In genomic region chr2:124505784-124506489, GRCm38 (mm10) we compare ENCODE assay signal across 17 mouse cellular contexts.
DNase-seq lines count a peak whose midpoint lies in the region; ATAC-seq lines count a peak whose summit lies in the region.
"Had no signal": no experiment of that assay in that cellular context is flagged by ENCODE, and none has a peak within 500 bp of the region (broad histone marks: within the 10 kb centered on the region; RNA-seq: fewer than 3 reads in every experiment).

No protein-coding gene starts in this region.

- no peak overlapping the region for H3K4me3 ChIP-seq in heart, embryonic 12.5 days
- H3K4me3 ChIP-seq in embryonic facial prominence, embryonic 11.5 days (ENCODE audit: low read depth, low read length): no peak overlapping the region
- no peak overlapping the region for H3K4me3 ChIP-seq in hindbrain, embryonic 16.5 days (ENCODE audit: low read length)
- H3K4me3 ChIP-seq in neural tube, embryonic 11.5 days (ENCODE audit: low read depth, low read length): no peak overlapping the region
- H3K4me3 ChIP-seq: heart, embryonic 15.5 days; megakaryocyte, embryonic 14.5 days had no signal

- H3K4me1 ChIP-seq in heart, embryonic 12.5 days (replicated peaks): no peaks in the 10 kb centered on the region
- H3K4me1 ChIP-seq in embryonic facial prominence, embryonic 11.5 days (ENCODE audit: control insufficient read depth, insufficient read depth, low read length): no peaks in the 10 kb centered on the region
- H3K4me1 ChIP-seq in hindbrain, embryonic 16.5 days (ENCODE audit: control insufficient read depth, insufficient read depth, low read depth, low read length): peaks cover 2% of the 10 kb centered on the region; the same call in 1 of the 2 replicates
- H3K4me1 ChIP-seq in neural tube, embryonic 11.5 days (ENCODE audit: control insufficient read depth, insufficient read depth, low read length): no peaks in the 10 kb centered on the region
- H3K4me1 ChIP-seq: heart, embryonic 15.5 days; megakaryocyte, embryonic 14.5 days had no signal

- H3K9ac ChIP-seq in heart, embryonic 12.5 days: no peak overlapping the region
- no peak overlapping the region for H3K9ac ChIP-seq in embryonic facial prominence, embryonic 11.5 days (replicated peaks; ENCODE audit: low read length)
- no peak overlapping the region for H3K9ac ChIP-seq in hindbrain, embryonic 16.5 days (ENCODE audit: low read depth, low read length)
- H3K9ac ChIP-seq in neural tube, embryonic 11.5 days (ENCODE audit: low read length): no peak overlapping the region
- H3K9ac ChIP-seq: heart, embryonic 15.5 days had no signal

- no peaks in the 10 kb centered on the region for H3K27me3 ChIP-seq in heart, embryonic 12.5 days (replicated peaks)
- H3K27me3 ChIP-seq in embryonic facial prominence, embryonic 11.5 days (ENCODE audit: control insufficient read depth, insufficient read depth, low read length): no peaks in the 10 kb centered on the region
- no peaks in the 10 kb centered on the region for H3K27me3 ChIP-seq in hindbrain, embryonic 16.5 days (replicated peaks; ENCODE audit: control insufficient read depth, insufficient read depth, low read length)
- no peaks in the 10 kb centered on the region for H3K27me3 ChIP-seq in neural tube, embryonic 11.5 days (ENCODE audit: control insufficient read depth, insufficient read depth, low read length)
- H3K27me3 ChIP-seq: heart, embryonic 15.5 days; megakaryocyte, embryonic 14.5 days had no signal

- no peak overlapping the region for H3K4me2 ChIP-seq in heart, embryonic 12.5 days
- H3K4me2 ChIP-seq in embryonic facial prominence, embryonic 11.5 days (ENCODE audit: low read depth, low read length): no peak overlapping the region
- H3K4me2 ChIP-seq in hindbrain, embryonic 16.5 days (ENCODE audit: low read length): no peak overlapping the region
- no peak overlapping the region for H3K4me2 ChIP-seq in neural tube, embryonic 11.5 days (ENCODE audit: low read depth)
- H3K4me2 ChIP-seq: heart, embryonic 15.5 days had no signal

- 68% methylated on average over 4 of the region's 4 CpGs for WGBS in heart, embryonic 12.5 days
- 17% methylated on average over 4 of the region's 4 CpGs for whole genome bisulfite sequencing in embryonic facial prominence, embryonic 11.5 days
- WGBS in hindbrain, embryonic 16.5 days: 19% methylated on average over 4 of the region's 4 CpGs
- 29% methylated on average over 4 of the region's 4 CpGs for WGBS in neural tube, embryonic 11.5 days

- H3K36me3 ChIP-seq in heart, embryonic 12.5 days: no peaks in the 10 kb centered on the region
- H3K36me3 ChIP-seq in embryonic facial prominence, embryonic 11.5 days (replicated peaks; ENCODE audit: control insufficient read depth, insufficient read depth, low read depth, low read length): no peaks in the 10 kb centered on the region
- H3K36me3 ChIP-seq in hindbrain, embryonic 16.5 days (ENCODE audit: control insufficient read depth, insufficient read depth, low read length): no peaks in the 10 kb centered on the region
- H3K36me3 ChIP-seq in neural tube, embryonic 11.5 days (ENCODE audit: control insufficient read depth, insufficient read depth, low read length): no peaks in the 10 kb centered on the region
- H3K36me3 ChIP-seq: heart, embryonic 15.5 days had no signal

- ATAC-seq in heart, embryonic 12.5 days (ENCODE audit: insufficient number of reproducible peaks, low FRiP score): no peak
- ATAC-seq in embryonic facial prominence, embryonic 11.5 days (replicated peaks; ENCODE audit: insufficient number of reproducible peaks, low FRiP score, low TSS enrichment, low read depth): peak; percentile 92
- peak; percentile 64; the same call in 1 of the 2 replicates for ATAC-seq in hindbrain, embryonic 16.5 days
- peak; percentile 79 for ATAC-seq in neural tube, embryonic 11.5 days (ENCODE audit: insufficient read depth, low FRiP score, low TSS enrichment)
- ATAC-seq: inflammation-experienced regulatory T-cells, adult 6 months had no signal

- DNase-seq in heart, adult 11 months: peak; percentile 5
- peak; percentile 36 for DNase-seq in embryonic facial prominence, embryonic 11.5 days (ENCODE audit: low spot score)
- DNase-seq in neural tube, embryonic 11.5 days (ENCODE audit: low spot score): peak; percentile 46
- no peak for DNase-seq in adrenal gland, postnatal 25 days
- DNase-seq in kidney, adult 8-10 months: no peak
- DNase-seq in adrenal gland, adult 8-10 months: no peak
- DNase-seq: cerebellum, adult 9-11 months; gastrocnemius, postnatal 25 days; kidney, postnatal 25 days; lung, adult 2 months; right cerebral cortex, postnatal 4 days; thymus, postnatal 14 days had no signal

- no peaks in the 10 kb centered on the region for H3K9me3 ChIP-seq in heart, embryonic 12.5 days (replicated peaks)
- no peaks in the 10 kb centered on the region for H3K9me3 ChIP-seq in embryonic facial prominence, embryonic 11.5 days (replicated peaks; ENCODE audit: control insufficient read depth, low read length)
- no peaks in the 10 kb centered on the region for H3K9me3 ChIP-seq in hindbrain, embryonic 16.5 days (ENCODE audit: control insufficient read depth, low read length)
- no peaks in the 10 kb centered on the region for H3K9me3 ChIP-seq in neural tube, embryonic 11.5 days (ENCODE audit: control insufficient read depth, low read length)
- H3K9me3 ChIP-seq: heart, embryonic 15.5 days; megakaryocyte, embryonic 14.5 days had no signal

- no peak overlapping the region for H3K27ac ChIP-seq in heart, embryonic 12.5 days (ENCODE audit: poor library complexity, severe bottlenecking)
- H3K27ac ChIP-seq in embryonic facial prominence, embryonic 11.5 days (replicated peaks; ENCODE audit: low read depth, low read length): no peak overlapping the region
- H3K27ac ChIP-seq in hindbrain, embryonic 16.5 days (ENCODE audit: low read depth, low read length): no peak overlapping the region
- H3K27ac ChIP-seq in neural tube, embryonic 11.5 days (ENCODE audit: low read depth, low read length): no peak overlapping the region
- H3K27ac ChIP-seq: heart, embryonic 15.5 days had no signal

Comparison
In these comparisons a context has a peak if more than half of its experiments do, and no peak if none do; other contexts are left out.
1. DNase-seq: peak in heart, adult 11 months (single experiment), embryonic facial prominence, embryonic 11.5 days (single experiment) and neural tube, embryonic 11.5 days (single experiment); none in adrenal gland, postnatal 25 days (single experiment), kidney, adult 8-10 months (0 of 2) and adrenal gland, adult 8-10 months (single experiment).